Mouse (Mus musculus) limb, embryonic 13.5 days (tissue): ENCODE results near the gene Chmp2a. TPM values are rescaled to one million over a fixed set of nuclear protein-coding genes. Genes with fewer than 3 reads are reported as not detected.
A peak's percentile ranks its signal among the peaks of the same experiment; 100 is the strongest.
"Not testable (repeated sequence)": the region's sequence is repeated elsewhere in the genome, so short reads cannot be mapped to it uniquely, and the experiment has no call there.

Source experiments
- ATAC-seq: fragments of 200-750 bp; cut with Nextera tagmentation; 2 replicates; pipeline ENCODE4 v1.8.0; 2017; ENCODE audit warnings: low read depth, moderate number of reproducible peaks, moderate TSS enrichment; ENCODE audit not compliant: low FRiP score
- H3K27ac ChIP-seq: fragments of 300-500 bp; sonication (generic); 2 replicates; pipeline ENCODE4 v1.5.1; 2015; ENCODE audit warnings: inconsistent platforms, mild to moderate bottlenecking, moderate library complexity
- H3K27me3 ChIP-seq: fragments of 300-500 bp; sonication (generic); 2 replicates; pipeline ENCODE4 v1.6.1; 2015; ENCODE audit warnings: mild to moderate bottlenecking, inconsistent platforms
- H3K36me3 ChIP-seq: fragments of 300-500 bp; sonication (generic); 2 replicates; pipeline ENCODE4 v1.6.1; 2015; ENCODE audit warnings: inconsistent platforms, mild to moderate bottlenecking, moderate library complexity
- H3K4me1 ChIP-seq: fragments of 300-500 bp; sonication (generic); 2 replicates; pipeline ENCODE4 v1.6.1; 2015; ENCODE audit warnings: inconsistent platforms
- H3K4me2 ChIP-seq: fragments of 300-500 bp; sonication (generic); replicated peaks from 2 replicates; pipeline ENCODE4 v1.6.1; 2015; ENCODE audit warnings: inconsistent platforms, mild to moderate bottlenecking, moderate library complexity
- H3K4me3 ChIP-seq: fragments of 300-500 bp; sonication (generic); 2 replicates; pipeline ENCODE4 v1.5.1; 2015; ENCODE audit warnings: moderate library complexity, mild to moderate bottlenecking, inconsistent platforms
- H3K9ac ChIP-seq: fragments of 300-500 bp; sonication (generic); 2 replicates; pipeline ENCODE4 v1.6.1; 2015; ENCODE audit warnings: mild to moderate bottlenecking, inconsistent platforms
- H3K9me3 ChIP-seq: fragments of 300-500 bp; sonication (generic); 2 replicates; pipeline ENCODE4 v1.6.1; 2016; ENCODE audit warnings: inconsistent platforms
- WGBS: fragments of 180-500 bp; shearing (Covaris S2); methylation state at CpG from one replicate; pipeline ENCODE4 v1.1.7; 2015; 5-methylcytosine and 5-hydroxymethylcytosine counted together
- polyA plus RNA-seq: library from polyadenylated mRNA; unstranded; fragments of >200 nt; fragmentation: Nextera tagmentation; extraction: Ambion mirVana; gene quantifications from 2 replicates; pipeline ENCODE4 v1.2.1, GENCODE M21; 2015

The Chmp2a gene
- 127 and 133 TPM in 2 replicates for polyA plus RNA-seq

DNA sequence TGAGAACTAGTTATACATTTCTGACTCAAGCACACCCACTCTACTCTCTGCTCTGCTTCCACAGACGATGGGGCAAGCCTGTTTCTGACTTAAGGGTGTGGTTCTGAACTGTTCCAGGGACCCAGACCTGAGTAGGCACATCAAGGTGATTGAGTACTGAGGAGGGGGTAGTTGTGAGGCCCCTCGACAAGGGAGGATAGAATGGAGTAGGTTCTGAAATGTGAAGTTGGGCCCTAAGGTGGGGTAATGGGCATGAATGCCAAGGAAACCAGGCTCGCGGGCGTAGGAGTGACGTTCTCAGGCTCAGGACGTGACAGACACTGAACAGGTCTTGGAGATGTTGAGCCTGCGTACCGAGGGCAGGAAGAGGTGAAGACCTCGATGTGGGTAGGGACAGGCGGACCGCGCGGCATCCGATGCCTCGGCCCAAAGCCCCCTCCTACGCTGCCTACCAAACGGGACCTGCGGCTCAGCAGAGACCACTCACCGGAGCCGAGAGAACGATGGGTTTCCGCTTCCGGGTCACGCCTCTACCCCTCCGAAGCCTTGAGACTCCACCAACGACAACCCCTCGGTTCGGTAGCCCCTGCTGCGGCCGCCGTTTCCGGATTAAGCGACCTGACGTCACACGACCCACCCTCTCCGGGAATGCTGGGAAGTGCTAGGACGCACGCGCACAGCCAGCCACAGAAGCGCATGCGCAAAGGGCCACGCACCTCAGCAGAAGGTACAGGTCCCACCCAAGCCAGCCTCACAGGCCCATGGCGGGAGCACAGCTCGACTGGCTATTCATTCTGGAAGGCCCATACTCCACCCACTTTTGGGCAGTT is at the start of gene Chmp2a:
TSS of gene Chmp2a (minus strand) at position 660 of the 830 bp plus-strand sequence.
- H3K4me2 ChIP-seq, result peak within 1 kb of the TSS; percentile 88
- peaks cover 59% of the 10 kb centered on the region for H3K36me3 ChIP-seq
- no peaks in the 10 kb centered on the region for H3K9me3 ChIP-seq
- H3K27ac ChIP-seq, result peak within 1 kb of the TSS; percentile 92
- H3K4me1 ChIP-seq, result peaks cover 47% of the 10 kb centered on the region
- under 1% methylated on average over 45 of the region's 45 CpGs for WGBS
- peak; percentile 79 for ATAC-seq
- H3K27me3 ChIP-seq, result no peaks in the 10 kb centered on the region
- peak within 1 kb of the TSS; percentile 61 for H3K4me3 ChIP-seq
- peak within 1 kb of the TSS; percentile 97 for H3K9ac ChIP-seq

DNA sequence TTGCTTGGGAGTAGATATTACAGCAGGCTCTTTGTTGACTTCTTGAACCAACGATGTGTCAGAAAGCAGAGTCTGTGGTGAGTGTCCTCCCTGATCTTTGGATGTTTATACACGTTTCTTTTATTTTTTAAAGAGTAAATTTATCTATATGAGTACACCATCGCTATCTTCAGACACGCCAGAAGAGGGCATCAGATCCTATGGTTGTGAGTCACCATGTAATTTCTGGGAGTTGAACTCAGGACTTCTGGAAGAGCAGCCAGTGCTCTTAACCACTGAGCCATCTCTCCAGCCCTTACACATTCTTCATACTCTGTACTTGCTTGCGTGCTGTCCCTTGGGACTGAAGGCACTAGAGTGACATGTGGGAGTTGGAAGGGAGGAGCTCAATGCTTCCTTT is 37.7 kb upstream of the Chmp2a start:
- Histone ChIP-seq H3K36me3 (no peaks in the 10 kb centered on the region), H3K9me3 (no peaks in the 10 kb centered on the region), H3K4me1 (no peaks in the 10 kb centered on the region), H3K27ac (no peak overlapping the region), H3K4me2 (no peak overlapping the region), H3K27me3 (no peaks in the 10 kb centered on the region), H3K9ac (no peak overlapping the region), H3K4me3 (no peak overlapping the region)
- no peak for ATAC-seq
- WGBS, result 65% methylated on average over 5 of the region's 5 CpGs

DNA sequence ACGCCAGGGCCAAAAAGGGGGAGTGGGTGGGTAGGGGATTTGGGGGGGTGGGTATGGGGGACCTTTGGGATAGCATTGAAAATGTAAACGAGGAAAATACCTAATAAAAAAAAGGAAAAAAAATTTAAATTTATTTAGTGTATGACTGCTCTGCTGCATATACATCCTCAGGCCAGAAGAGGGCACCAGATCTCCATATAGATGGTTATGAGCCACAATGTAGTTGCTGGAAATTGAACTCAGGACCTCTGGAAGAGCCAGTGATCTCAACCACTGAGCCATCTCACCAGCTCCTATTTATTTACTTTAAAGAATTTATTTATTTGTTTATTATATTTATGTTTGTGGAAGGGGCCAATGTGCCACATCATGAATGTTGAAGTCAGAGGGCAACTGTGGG is 28.8 kb upstream of the Chmp2a start:
- ATAC-seq, H3K4me3 ChIP-seq, H3K4me2 ChIP-seq, H3K36me3 ChIP-seq, H3K27ac ChIP-seq, H3K4me1 ChIP-seq, H3K27me3 ChIP-seq, H3K9ac ChIP-seq, H3K9me3 ChIP-seq: not testable (repeated sequence)
- 47% methylated on average over 2 of the region's 2 CpGs for WGBS

DNA sequence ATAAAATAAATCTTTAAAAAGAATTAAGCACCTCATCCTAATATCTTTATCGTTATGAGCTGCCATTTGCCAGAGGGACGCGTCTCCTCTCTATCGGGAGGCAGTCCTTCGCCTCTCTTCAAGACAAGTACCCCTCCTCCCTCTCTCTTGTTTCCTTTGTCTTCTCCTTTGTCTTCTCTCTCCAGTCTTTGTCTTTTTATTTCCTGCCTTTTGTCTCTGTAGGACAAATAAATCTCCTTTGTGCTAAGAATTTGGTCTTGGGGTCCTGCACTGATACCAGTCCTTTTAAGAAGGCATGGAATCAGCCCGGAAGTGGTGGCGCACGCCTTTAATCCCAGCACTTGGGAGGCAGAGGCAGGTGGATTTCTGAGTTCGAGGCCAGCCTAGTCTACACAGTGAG is 24.9 kb upstream of the Chmp2a start:
- no peaks in the 10 kb centered on the region for H3K36me3 ChIP-seq
- no peaks in the 10 kb centered on the region for H3K4me1 ChIP-seq
- 91% methylated on average over 9 of the region's 9 CpGs for WGBS
- H3K27me3 ChIP-seq, result no peaks in the 10 kb centered on the region
- no peak overlapping the region for H3K4me3 ChIP-seq
- no peak for ATAC-seq
- H3K9ac ChIP-seq, result no peak overlapping the region
- 0 out of 2 replicates have a peak, but pooled peaks cover 8% of the 10 kb centered on the region for H3K9me3 ChIP-seq
- H3K4me2 ChIP-seq, result no peak overlapping the region
- no peak overlapping the region for H3K27ac ChIP-seq

DNA sequence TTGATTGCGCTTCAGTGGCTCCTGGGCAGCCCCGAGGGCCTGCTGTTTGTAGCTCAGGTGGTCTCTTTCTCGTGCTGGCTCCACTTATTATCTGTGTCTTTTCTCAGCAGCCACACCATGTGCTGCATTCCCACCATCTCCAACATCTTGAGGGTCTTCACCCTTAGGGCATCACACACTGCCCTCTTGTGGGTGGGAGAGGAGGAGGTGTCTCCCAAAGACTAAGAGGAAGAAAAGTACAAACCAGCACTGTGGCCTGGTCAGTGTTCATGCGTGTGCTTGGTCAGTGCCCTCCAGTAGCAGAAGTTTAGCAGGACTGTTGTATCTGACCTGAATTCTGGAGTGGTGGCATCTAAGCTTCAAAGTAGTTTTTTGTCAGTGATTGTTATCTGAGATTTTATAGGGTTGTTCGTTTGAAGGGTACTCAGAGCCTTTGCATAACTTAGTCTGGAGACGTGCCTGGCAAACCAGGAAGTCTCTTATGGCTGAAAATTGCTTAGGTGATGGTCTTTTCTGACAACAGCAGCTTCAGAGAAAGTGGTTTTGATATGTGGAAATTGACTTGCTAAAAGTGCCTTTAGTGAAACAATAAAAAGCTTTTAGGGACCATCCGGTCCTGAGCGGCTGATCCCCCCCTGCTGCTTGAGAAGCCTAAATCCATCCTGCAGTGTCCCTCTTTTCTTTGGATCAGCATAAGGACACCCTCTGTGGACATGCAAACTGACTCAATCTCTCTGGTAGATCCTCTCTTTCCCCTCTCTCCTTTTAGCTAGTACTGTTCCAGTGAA is 22.5 kb upstream of the Chmp2a start:
- peaks cover 5% of the 10 kb centered on the region; the same call in 1 of the 2 replicates for H3K4me1 ChIP-seq
- ATAC-seq, result no peak

DNA sequence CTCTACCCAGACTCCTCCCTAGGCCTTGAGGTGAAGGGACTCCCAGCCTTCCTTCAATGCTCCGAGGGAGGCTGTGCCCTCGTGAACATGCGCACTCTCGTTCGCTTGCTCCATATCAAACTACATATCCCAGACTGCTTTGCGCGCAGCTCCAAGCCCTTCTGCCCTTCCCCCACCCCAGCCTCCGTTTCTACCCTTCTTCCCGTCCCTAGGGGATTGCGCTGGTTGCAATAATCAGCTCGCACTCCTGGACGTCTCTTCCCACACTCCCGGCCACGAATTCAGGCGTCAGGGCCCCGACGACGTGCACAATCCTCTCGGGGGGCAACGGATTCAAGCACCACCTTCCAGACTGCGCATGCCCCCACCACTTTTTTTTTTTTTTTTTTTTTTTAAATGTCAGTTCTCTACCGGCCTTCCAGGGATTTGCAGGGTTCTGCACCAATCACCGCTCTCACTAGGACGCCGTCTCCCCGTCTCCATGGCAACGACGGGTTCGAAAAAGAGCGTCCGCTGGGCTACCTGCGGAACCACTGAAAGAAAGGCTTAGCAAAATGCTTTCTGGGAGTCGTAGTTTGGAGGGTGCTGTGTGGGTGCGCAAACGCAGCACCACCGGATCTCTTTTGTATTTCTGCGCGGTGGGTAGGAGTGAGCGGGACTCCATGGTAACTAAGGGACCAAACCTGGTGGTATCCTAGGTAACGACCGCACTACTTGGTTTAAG is 19.8 kb upstream of the Chmp2a start, which contains the start of gene Mzf1:
TSS of gene Mzf1 (minus strand) at position 478 of the 724 bp plus-strand sequence.
- peak; percentile 95 for ATAC-seq
- WGBS, result under 1% methylated on average over 41 of the region's 41 CpGs
- Histone ChIP-seq H3K27ac (peak within 1 kb of the TSS; percentile 73), H3K4me1 (peaks cover 5% of the 10 kb centered on the region; the same call in 1 of the 2 replicates), H3K9ac (peak within 1 kb of the TSS; percentile 68), H3K36me3 (no peaks in the 10 kb centered on the region), H3K27me3 (no peaks in the 10 kb centered on the region), H3K9me3 (no peaks in the 10 kb centered on the region), H3K4me3 (peak within 1 kb of the TSS; percentile 57), H3K4me2 (peak within 1 kb of the TSS; percentile 67)

More for the DNA sequence above, 22.5 kb upstream of the Chmp2a start:
- no peak overlapping the region for H3K4me3 ChIP-seq
- H3K9me3 ChIP-seq, result no peaks in the 10 kb centered on the region
- no peak overlapping the region for H3K4me2 ChIP-seq
- H3K27me3 ChIP-seq, result no peaks in the 10 kb centered on the region
- no peak overlapping the region for H3K9ac ChIP-seq
- no peaks in the 10 kb centered on the region for H3K36me3 ChIP-seq
- WGBS, result 51% methylated on average over 8 of the region's 8 CpGs
- H3K27ac ChIP-seq, result no peak overlapping the region

DNA sequence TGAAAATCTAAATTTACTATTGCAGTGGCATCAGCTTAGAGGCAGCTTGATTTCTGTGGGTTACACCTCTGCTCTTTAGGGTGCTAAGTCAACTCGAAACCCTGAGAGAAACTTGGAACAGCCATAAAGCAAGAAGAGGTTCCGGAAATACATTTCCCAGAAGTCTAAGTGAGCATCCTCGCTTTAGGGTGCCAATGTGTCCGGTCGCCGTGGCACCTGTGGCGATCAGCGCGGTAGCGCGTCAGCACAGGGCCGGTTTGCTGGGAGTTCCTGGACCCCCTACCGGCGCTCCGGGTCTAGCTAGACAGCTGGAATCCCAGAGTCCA is 19.3 kb upstream of the Chmp2a start:
- Histone ChIP-seq H3K4me3 (peak overlapping the region; percentile 57), H3K4me2 (peak overlapping the region; percentile 67), H3K27me3 (no peaks in the 10 kb centered on the region), H3K36me3 (no peaks in the 10 kb centered on the region), H3K4me1 (peaks cover 5% of the 10 kb centered on the region; the same call in 1 of the 2 replicates), H3K27ac (peak overlapping the region; percentile 73; the same call in 1 of the 2 replicates), H3K9ac (peak overlapping the region; percentile 68), H3K9me3 (no peaks in the 10 kb centered on the region)
- 3% methylated on average over 15 of the region's 15 CpGs for WGBS
- ATAC-seq, result no peak

DNA sequence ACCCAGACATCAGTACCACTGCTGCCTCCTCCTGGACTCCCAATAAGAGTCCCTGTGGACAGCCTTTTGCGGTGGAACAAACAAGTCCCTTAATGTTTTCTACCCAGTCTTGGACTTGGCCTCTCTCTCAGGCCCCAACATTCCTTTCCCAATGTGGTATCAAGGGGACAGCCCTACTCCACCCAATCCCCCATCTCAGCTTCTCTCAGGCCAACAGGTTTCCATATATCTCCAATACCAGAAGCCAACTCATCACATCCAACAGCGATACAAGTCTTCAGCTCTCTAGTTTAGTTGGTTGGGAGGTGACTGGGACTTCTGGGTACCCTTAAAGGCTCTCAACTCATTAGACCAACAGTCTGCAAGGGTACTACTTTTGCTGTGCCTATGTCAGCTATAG is 18.9 kb upstream of the Chmp2a start:
- peak overlapping the region; percentile 67 for H3K4me2 ChIP-seq
- 94% methylated on average over 2 of the region's 2 CpGs for WGBS
- H3K9me3 ChIP-seq, result no peaks in the 10 kb centered on the region
- ATAC-seq, result no peak
- H3K9ac ChIP-seq, result peak overlapping the region; percentile 68; the same call in 1 of the 2 replicates
- H3K27ac ChIP-seq, result no peak overlapping the region
- peak overlapping the region; percentile 57 for H3K4me3 ChIP-seq
- H3K4me1 ChIP-seq, result peaks cover 5% of the 10 kb centered on the region; the same call in 1 of the 2 replicates
- no peaks in the 10 kb centered on the region for H3K27me3 ChIP-seq
- H3K36me3 ChIP-seq, result no peaks in the 10 kb centered on the region

DNA sequence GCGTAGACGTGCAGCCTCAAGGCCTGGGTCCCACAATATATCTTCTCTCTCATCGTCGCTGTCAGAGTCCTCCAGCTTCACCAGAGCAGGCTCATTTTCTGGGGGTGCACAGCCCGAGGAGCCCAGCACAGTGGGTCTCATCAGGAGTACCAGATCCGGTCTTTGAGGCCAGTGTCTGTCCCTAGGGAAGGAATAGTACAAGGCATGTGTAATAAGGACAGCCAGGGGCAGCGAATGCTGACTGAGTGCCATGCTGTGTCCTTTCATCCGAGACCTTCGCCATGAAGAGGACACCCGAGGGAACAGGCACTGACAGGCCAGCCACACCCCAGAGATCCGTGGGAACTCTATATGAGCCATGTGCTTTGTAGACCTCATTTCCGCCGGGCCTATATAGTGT is 18.4 kb upstream of the Chmp2a start:
- no peak for ATAC-seq
- H3K27me3 ChIP-seq, result no peaks in the 10 kb centered on the region
- no peaks in the 10 kb centered on the region for H3K9me3 ChIP-seq
- H3K36me3 ChIP-seq, result no peaks in the 10 kb centered on the region
- WGBS, result 89% methylated on average over 13 of the region's 13 CpGs
- H3K4me2 ChIP-seq, result no peak overlapping the region
- H3K4me3 ChIP-seq, result no peak overlapping the region; the same call in 1 of the 2 replicates
- no peak overlapping the region for H3K9ac ChIP-seq
- H3K4me1 ChIP-seq, result peaks cover 5% of the 10 kb centered on the region; the same call in 1 of the 2 replicates
- no peak overlapping the region for H3K27ac ChIP-seq

DNA sequence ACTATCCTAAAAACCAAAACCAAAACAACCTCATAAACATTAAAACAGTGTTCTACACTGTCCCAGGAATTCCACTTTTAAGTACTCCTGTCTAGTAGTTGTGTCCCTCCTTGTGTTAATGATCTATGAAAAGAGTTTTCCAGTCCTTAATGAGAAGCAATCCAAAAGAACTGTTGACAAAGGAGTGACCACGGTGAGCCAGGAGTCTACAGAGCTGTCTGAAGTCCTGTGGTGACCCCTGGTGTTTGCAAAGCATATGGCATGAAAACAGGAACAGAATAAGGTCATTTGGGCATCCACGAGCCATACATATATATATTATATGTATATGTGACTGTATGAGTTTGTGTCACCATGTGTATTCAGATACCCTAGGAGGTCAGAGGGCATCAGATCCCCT is 11.5 kb upstream of the Chmp2a start:
- Histone ChIP-seq H3K4me3 (no peak overlapping the region), H3K9me3 (0 out of 2 replicates have a peak, but pooled peaks cover 6% of the 10 kb centered on the region), H3K4me1 (peaks cover 15% of the 10 kb centered on the region), H3K4me2 (no peak overlapping the region), H3K36me3 (no peaks in the 10 kb centered on the region), H3K9ac (no peak overlapping the region), H3K27me3 (peaks cover 47% of the 10 kb centered on the region), H3K27ac (no peak overlapping the region)
- ATAC-seq, result 0 out of 2 replicates have a peak, but pooled peaks have one; percentile 41
- 9% methylated on average over 2 of the region's 2 CpGs for WGBS

DNA sequence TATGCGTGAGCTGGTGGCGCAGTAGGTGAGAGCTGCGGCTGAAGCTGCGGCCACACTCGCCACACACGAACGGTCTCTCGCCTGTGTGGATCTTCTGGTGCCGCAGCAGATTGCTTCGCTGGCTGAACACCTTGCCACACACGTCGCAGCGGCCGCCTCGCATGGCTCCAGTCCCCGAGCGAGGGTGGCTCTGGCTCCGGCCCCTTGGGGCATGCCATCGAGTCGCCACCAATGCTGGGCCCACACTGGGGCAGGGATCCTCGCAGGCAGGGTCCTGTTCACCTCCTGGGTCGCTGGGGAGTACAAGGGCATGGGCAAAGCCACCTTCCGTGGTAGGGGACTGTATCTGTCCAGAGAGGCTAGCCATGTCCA is 9.6 kb upstream of the Chmp2a start:
- Histone ChIP-seq H3K9me3 (0 out of 2 replicates have a peak, but pooled peaks cover 6% of the 10 kb centered on the region), H3K9ac (peak overlapping the region; percentile 78), H3K4me2 (peak overlapping the region; percentile 97), H3K27me3 (peaks cover 53% of the 10 kb centered on the region), H3K36me3 (no peaks in the 10 kb centered on the region), H3K4me1 (peaks cover 16% of the 10 kb centered on the region), H3K4me3 (peak overlapping the region; percentile 54), H3K27ac (no peak overlapping the region)
- WGBS, result 2% methylated on average over 23 of the region's 23 CpGs
- ATAC-seq, result 0 out of 2 replicates have a peak, but pooled peaks have one; percentile 1
